Mouse (Mus musculus) G1E (cell line): ENCODE results near the gene Adpgk. TPM values are rescaled to one million over a fixed set of nuclear protein-coding genes. Genes with fewer than 3 reads are reported as not detected.

Source experiments
- ATAC-seq: 2 replicates; pipeline ENCODE4 v1.8.0; 2016; ENCODE audit warnings: mild to moderate bottlenecking; ENCODE audit not compliant: insufficient number of reproducible peaks, poor library complexity, low FRiP score, severe bottlenecking; ENCODE audit errors: extremely low read depth
- DNase-seq: peaks from one replicate; pipeline ENCODE4 v3.0.0; 2012; ENCODE audit warnings: low spot score
- H3K27me3 ChIP-seq: 2 replicates; pipeline ENCODE4 v1.6.1; 2012; ENCODE audit warnings: mild to moderate bottlenecking, low read length, inconsistent platforms; ENCODE audit not compliant: insufficient read depth
- H3K36me3 ChIP-seq: replicated peaks from 2 replicates; pipeline ENCODE3; 2012; ENCODE audit warnings: mild to moderate bottlenecking, inconsistent platforms
- H3K4me1 ChIP-seq: 2 replicates; pipeline ENCODE4 v1.6.1; 2012; ENCODE audit warnings: low read depth, low read length, inconsistent platforms, mixed read lengths; ENCODE audit not compliant: insufficient read depth
- H3K4me3 ChIP-seq: 2 replicates; pipeline ENCODE4 v1.5.1; 2012; ENCODE audit warnings: low read depth, mild to moderate bottlenecking, inconsistent platforms, low read length, moderate library complexity, mixed read lengths
- H3K9me3 ChIP-seq: replicated peaks from 2 replicates; pipeline ENCODE4 v1.6.1; 2012; ENCODE audit warnings: inconsistent platforms
- CTCF ChIP-seq: IDR thresholded peaks from 2 replicates; pipeline ENCODE4 v1.5.1; 2012; ENCODE audit warnings: low read depth, low read length, inconsistent platforms, mixed read lengths
- GATA1 ChIP-seq: IDR thresholded peaks from 2 replicates; pipeline ENCODE4 v1.6.1; 2012; ENCODE audit warnings: borderline replicate concordance, low read length, inconsistent platforms, mixed read lengths
- GATA2 ChIP-seq: IDR thresholded peaks from 2 replicates; pipeline ENCODE4 v1.6.1; 2012; ENCODE audit warnings: low read depth, low read length, inconsistent platforms, borderline replicate concordance
- POLR2AphosphoS5 ChIP-seq: IDR thresholded peaks from 2 replicates; pipeline ENCODE4 v1.6.1; 2012; ENCODE audit warnings: low read depth, low read length, inconsistent platforms; ENCODE audit not compliant: insufficient replicate concordance
- TAL1 ChIP-seq: conservative IDR thresholded peaks from 2 replicates; pipeline ENCODE4 v1.6.1; 2012; ENCODE audit warnings: low read depth, low read length, inconsistent platforms, mixed read lengths
- polyA plus RNA-seq: library from polyadenylated mRNA; stranded (reverse); fragments of >175 nt; gene quantifications from 2 replicates; pipeline ENCODE4 v1.2.3, GENCODE M21; 2012
- total RNA-seq, 2 experiments: library from RNA; stranded (forward) in 1 of 2; stranded (reverse) in 1 of 2; fragments of 200-1000 nt in 1 of 2; fragments of >200 nt in 1 of 2; fragmentation: Nextera tagmentation in 1 of 2; gene quantifications; 2 replicates each; pipeline ENCODE4 v1.2.3; 2014 to 2017

The Adpgk gene
- total and polyA plus RNA-seq, 3 experiments: 4.8 to 60.2 (median 25.1) TPM

DNA sequence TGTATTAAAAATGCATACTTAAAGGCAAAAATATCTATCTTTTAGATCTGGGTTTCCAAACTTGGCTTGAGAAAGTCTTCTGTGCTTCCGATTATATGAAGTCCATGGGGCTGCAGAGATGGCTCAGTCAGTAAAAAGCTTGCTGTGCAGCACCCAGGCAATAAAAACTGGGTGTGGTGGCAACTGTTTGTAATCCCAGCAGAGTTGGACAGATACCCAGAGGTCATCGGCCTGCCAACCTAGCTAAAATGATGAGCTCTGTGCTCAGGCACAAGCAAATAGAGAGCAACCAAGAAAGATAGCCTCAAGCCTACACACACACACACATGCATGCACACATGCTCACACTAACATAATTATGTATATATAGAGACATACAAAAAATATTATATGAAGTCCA lies 13.2 kb upstream of the Adpgk start:
- DNase-seq (no peak), ATAC-seq (no peak)
- H3K4me1 ChIP-seq: peaks cover 16% of the 10 kb centered on the region
- H3K27me3 ChIP-seq: peaks cover 32% of the 10 kb centered on the region
- TF ChIP-seq CTCF (no peak), POLR2AphosphoS5 (no peak), GATA1 (no peak), GATA2 (no peak), TAL1 (no peak)
- no peaks in the 10 kb centered on the region for H3K9me3 ChIP-seq
- no peak overlapping the region for H3K4me3 ChIP-seq
- no peaks in the 10 kb centered on the region for H3K36me3 ChIP-seq

DNA sequence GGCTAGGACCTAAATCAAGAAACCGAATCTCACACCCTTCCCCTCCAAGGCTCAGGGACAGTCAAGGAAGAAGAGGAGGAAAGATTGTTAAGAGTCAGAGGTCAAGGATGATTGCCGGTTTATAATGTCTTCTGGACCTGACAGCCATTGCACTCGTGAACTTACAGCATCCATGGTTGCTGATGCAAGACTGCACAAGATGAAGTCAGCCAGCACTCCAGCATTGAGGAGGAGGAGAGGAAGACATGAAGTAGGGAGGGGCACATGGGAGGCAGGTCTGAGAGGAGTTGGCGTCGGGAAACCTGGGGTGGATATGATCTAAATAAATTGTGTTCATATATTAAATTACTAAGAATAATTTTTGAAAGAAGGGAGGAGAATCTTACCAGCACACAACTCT lies 12.7 kb upstream of the Adpgk start:
- no peak overlapping the region for H3K4me3 ChIP-seq
- DNase-seq (no peak), ATAC-seq (no peak)
- TF ChIP-seq GATA2 (no peak), POLR2AphosphoS5 (no peak), CTCF (no peak), TAL1 (no peak), GATA1 (no peak)
- H3K9me3 ChIP-seq: no peaks in the 10 kb centered on the region
- H3K4me1 ChIP-seq: peaks cover 16% of the 10 kb centered on the region
- H3K36me3 ChIP-seq: no peaks in the 10 kb centered on the region
- H3K27me3 ChIP-seq: peaks cover 32% of the 10 kb centered on the region

DNA sequence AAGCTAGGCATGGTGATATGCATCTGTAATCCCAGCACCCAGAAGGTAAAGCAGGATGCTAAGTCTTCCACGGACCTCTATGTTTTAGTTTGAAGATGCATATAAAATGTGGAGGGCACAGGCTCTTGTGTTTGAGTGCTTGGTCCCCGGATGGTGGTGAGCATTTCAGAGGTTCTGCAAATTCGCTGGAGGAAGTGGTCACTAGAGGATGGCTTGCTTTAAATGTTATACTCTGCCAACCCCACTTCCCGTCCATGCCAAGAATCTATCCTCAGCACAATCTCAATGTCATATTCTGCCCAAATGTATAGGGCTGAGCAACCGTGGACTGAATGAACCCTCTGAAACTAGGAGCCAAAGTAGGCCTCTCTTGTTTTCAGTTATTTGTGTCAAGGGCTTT lies 10.5 kb upstream of the Adpgk start:
- TF ChIP-seq POLR2AphosphoS5: no peak
- TF ChIP-seq CTCF: no peak
- TF ChIP-seq GATA1: no peak
- TF ChIP-seq GATA2: no peak
- no peak for TF ChIP-seq TAL1
- ATAC-seq: no peak

DNA sequence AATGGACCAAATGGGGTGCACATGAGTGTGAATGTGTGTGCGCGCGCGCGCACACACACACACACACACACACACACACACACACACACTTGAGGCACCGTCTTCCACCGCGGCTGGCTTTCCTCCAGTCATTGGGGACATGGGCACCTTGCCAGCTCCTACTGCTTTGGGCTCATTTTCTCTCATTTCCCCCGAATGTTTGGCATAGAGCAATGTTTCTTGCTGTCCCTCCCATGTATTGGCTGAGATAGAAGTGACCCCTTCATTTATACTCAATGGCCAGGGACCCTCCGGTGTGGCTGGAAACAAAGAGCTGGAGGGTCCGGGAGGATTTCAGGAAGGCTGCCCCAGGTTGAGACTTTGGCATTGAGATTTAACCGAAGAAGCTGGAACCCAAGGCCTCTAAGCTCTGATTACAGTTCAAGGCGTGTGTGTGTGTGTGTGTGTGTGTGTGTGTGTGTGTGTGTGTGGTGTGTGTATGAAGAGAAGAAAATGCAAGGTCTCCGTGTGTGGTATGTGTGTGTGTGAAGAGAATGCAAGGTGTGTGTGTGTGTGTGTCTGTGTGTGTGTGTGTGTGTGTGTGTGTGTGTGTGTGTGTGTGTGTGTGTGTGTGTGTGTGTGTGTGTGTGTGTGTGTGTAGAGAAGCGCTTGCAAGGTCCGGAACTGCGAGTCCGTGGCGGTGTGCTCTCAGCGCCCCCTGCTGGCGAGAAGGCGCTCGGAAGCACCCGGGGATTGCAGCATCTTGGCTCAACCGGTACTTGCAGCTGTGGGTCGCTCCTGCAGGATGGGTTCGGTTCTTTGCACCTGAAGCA lies 9.3 kb upstream of the Adpgk start:
- H3K36me3 ChIP-seq: no peaks in the 10 kb centered on the region
- DNase-seq (peak; percentile 50), ATAC-seq (no peak; the same call in 1 of the 2 replicates)
- H3K4me3 ChIP-seq: no peak overlapping the region
- no peaks in the 10 kb centered on the region for H3K9me3 ChIP-seq
- peaks cover 25% of the 10 kb centered on the region for H3K27me3 ChIP-seq
- H3K4me1 ChIP-seq: peaks cover 38% of the 10 kb centered on the region
- TF ChIP-seq POLR2AphosphoS5 (no peak), CTCF (peak; percentile 70)

More for the DNA sequence above, 10.5 kb upstream of the Adpgk start:
- Histone ChIP-seq H3K4me3 (no peak overlapping the region), H3K36me3 (no peaks in the 10 kb centered on the region), H3K4me1 (peaks cover 30% of the 10 kb centered on the region), H3K27me3 (peaks cover 28% of the 10 kb centered on the region), H3K9me3 (no peaks in the 10 kb centered on the region)
- no peak for DNase-seq

DNA sequence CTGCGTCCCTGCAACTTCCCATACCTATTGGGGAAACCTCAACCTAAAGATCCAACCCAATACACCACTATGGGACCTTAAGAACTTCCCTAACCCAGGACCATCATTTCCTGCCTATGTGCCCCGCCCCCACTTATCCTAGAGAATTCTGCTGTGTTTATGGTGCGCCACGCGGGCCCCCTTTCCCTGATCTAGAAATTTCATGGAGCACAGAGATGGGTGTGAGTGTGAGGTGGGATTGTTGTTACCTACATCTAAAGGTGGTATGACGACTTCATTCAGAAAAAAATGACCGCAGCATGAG lies 8.7 kb upstream of the Adpgk start:
- ATAC-seq: no peak
- no peak for TF ChIP-seq GATA1
- TF ChIP-seq CTCF: no peak
- no peak for TF ChIP-seq POLR2AphosphoS5
- TF ChIP-seq TAL1: no peak
- TF ChIP-seq GATA2: no peak
- Histone ChIP-seq H3K9me3 (no peaks in the 10 kb centered on the region), H3K27me3 (peaks cover 22% of the 10 kb centered on the region), H3K4me1 (peaks cover 43% of the 10 kb centered on the region), H3K36me3 (no peaks in the 10 kb centered on the region), H3K4me3 (no peak overlapping the region)
- DNase-seq: no peak

DNA sequence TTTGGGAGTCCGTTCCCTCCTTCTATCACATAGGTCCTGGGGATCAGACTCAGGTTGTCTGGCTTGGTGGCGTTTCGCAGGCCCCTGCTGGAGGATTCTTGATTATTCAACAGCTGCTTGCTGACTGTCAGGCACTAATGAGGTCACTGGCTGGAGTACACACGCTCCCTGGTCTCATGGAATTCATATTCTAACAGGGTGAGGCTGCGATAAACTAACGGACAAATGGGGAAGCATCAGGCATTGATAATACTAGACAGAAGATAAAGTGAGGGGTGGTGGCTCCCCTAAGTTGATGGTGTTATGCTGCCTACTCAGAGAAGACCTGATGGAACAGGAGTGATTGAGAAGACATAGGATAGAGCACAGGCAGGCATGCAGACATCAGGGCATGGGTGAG lies 5.7 kb upstream of the Adpgk start:
- peak; percentile 28 for DNase-seq

DNA sequence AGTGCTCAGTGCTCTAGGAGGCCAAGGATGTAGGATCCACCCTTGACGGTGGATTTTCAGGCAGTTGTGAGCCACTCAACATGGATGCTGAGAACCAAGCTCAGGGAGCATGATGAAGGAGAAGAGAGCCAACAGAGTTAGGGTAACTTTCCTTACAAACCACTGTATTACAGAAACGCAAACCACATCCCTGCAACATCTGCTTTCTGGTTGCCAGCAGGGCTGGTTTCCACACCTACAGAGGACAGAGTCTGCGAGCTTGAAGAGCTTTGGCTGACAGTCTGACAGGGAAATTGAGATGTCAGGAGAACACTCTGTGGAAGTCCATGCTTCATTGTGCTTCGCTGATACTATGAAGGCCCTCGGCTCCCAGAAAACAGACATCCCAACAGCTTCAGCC lies 3.3 kb upstream of the Adpgk start:
- H3K4me1 ChIP-seq: peaks cover 66% of the 10 kb centered on the region
- no peak overlapping the region for H3K4me3 ChIP-seq
- DNase-seq: no peak
- no peak for TF ChIP-seq TAL1
- TF ChIP-seq GATA1: no peak
- no peak for TF ChIP-seq POLR2AphosphoS5
- no peak for TF ChIP-seq CTCF
- no peak for TF ChIP-seq GATA2
- ATAC-seq: no peak
- peaks cover 2% of the 10 kb centered on the region for H3K36me3 ChIP-seq
- H3K9me3 ChIP-seq: no peaks in the 10 kb centered on the region
- no peaks in the 10 kb centered on the region for H3K27me3 ChIP-seq

More for the DNA sequence above, 5.7 kb upstream of the Adpgk start:
- Histone ChIP-seq H3K9me3 (no peaks in the 10 kb centered on the region), H3K27me3 (peaks cover 6% of the 10 kb centered on the region; the same call in 1 of the 2 replicates), H3K36me3 (no peaks in the 10 kb centered on the region), H3K4me1 (peaks cover 63% of the 10 kb centered on the region), H3K4me3 (no peak overlapping the region; the same call in 1 of the 2 replicates)
- no peak for TF ChIP-seq CTCF
- no peak for TF ChIP-seq TAL1
- no peak for TF ChIP-seq GATA1
- no peak for TF ChIP-seq POLR2AphosphoS5
- no peak for TF ChIP-seq GATA2
- peak; percentile 34; the same call in 1 of the 2 replicates for ATAC-seq
